In the genomic region with DNA sequence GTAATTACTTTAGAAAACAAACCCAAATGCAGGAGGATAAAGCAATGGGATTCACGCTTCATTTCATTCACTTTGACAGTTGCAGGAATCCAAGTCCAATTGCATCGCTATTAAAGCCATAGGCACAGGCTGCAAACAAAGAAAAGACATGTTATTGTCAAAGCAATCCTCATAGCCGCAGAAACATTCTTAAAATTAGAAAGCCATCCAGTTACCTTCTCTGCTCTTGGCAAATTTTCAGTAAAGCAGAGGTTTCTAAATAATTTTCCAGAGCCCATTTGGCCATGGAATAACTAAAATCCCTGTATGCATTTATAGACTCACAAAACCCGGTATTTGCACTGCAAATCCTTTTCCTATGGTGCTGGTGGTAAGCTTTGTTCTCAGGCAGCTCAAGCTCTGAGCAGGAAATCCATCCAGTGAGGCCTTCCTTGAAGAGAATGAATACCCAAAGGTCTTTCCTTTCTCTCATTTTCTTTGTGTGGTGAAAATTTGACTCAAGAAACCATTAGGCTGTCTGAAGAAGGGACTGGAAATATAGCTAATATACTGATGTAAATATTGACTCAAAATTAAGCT, we compare ENCODE assay signal across 16 mouse cellular contexts.
DNase-seq lines count a peak whose midpoint lies in the region; ATAC-seq lines count a peak whose summit lies in the region.
"Had no signal": no experiment of that assay in that cellular context is flagged by ENCODE, and none has a peak within 500 bp of the region (broad histone marks: within the 10 kb centered on the region; RNA-seq: fewer than 3 reads in every experiment).

No protein-coding gene starts in this region.

- WGBS in hindbrain, embryonic 11.5 days = 47% methylated on average over 4 of the region's 4 CpGs
- WGBS in midbrain, embryonic 13.5 days = 8% methylated on average over 4 of the region's 4 CpGs

- H3K4me1 ChIP-seq in hindbrain, embryonic 11.5 days (replicated peaks; ENCODE audit: control insufficient read depth, insufficient read depth, low read length) = no peaks in the 10 kb centered on the region
- H3K4me1 ChIP-seq in midbrain, embryonic 13.5 days (replicated peaks) = peaks cover 10% of the 10 kb centered on the region

- H3K9ac ChIP-seq in hindbrain, embryonic 11.5 days (ENCODE audit: low read depth, low read length) = no peak overlapping the region
- H3K9ac ChIP-seq in midbrain, embryonic 13.5 days (replicated peaks) = no peak overlapping the region
- H3K9ac ChIP-seq: limb, embryonic 13.5 days; liver, postnatal 0 days had no signal

- H3K27me3 ChIP-seq in hindbrain, embryonic 11.5 days (ENCODE audit: control insufficient read depth, insufficient read depth, low read length) = no peaks in the 10 kb centered on the region
- H3K27me3 ChIP-seq in midbrain, embryonic 13.5 days = no peaks in the 10 kb centered on the region
- H3K27me3 ChIP-seq: limb, embryonic 13.5 days had no signal

- no peak overlapping the region for H3K4me2 ChIP-seq in hindbrain, embryonic 11.5 days (replicated peaks; ENCODE audit: low read depth, low read length)
- no peak overlapping the region for H3K4me2 ChIP-seq in midbrain, embryonic 13.5 days (replicated peaks)
- H3K4me2 ChIP-seq: limb, embryonic 13.5 days had no signal

- no peak overlapping the region for H3K4me3 ChIP-seq in hindbrain, embryonic 11.5 days (ENCODE audit: low read depth, low read length)
- H3K4me3 ChIP-seq in midbrain, embryonic 13.5 days (replicated peaks) = no peak overlapping the region
- H3K4me3 ChIP-seq: limb, embryonic 13.5 days had no signal

- no peak overlapping the region for H3K27ac ChIP-seq in hindbrain, embryonic 11.5 days (ENCODE audit: low read depth, low read length)
- H3K27ac ChIP-seq in midbrain, embryonic 13.5 days = peak overlapping the region; percentile 71
- H3K27ac ChIP-seq: limb, embryonic 13.5 days had no signal

- peak; percentile 35 for DNase-seq in Muller cell, postnatal 12 days (ENCODE audit: inconsistent ontology term)
- peak; percentile 12 for DNase-seq in embryo, embryonic 10 days (ENCODE audit: low spot score)
- DNase-seq in hindbrain, embryonic 11.5 days (ENCODE audit: low spot score) = peak; percentile 16
- DNase-seq in spleen, postnatal 4 days (ENCODE audit: low spot score in 2 of 2) = no peak
- DNase-seq in kidney, postnatal 4 days = no peak
- DNase-seq in right cerebral cortex, adult 18-20 months = no peak
- DNase-seq in adrenal gland, adult 18-20 months (ENCODE audit: low spot score in 2 of 2) = no peak
- DNase-seq: adrenal gland, postnatal 36 days; cerebellum, postnatal 25 days; kidney, adult 2 months; kidney, postnatal 36 days; layer of hippocampus, postnatal 36 days; liver, postnatal 0 days; spleen, adult 18-20 months had no signal

- ATAC-seq in hindbrain, embryonic 11.5 days (ENCODE audit: low FRiP score) = no peak
- ATAC-seq in midbrain, embryonic 13.5 days = no peak
- ATAC-seq: liver, postnatal 0 days had no signal

- H3K9me3 ChIP-seq in hindbrain, embryonic 11.5 days (ENCODE audit: control insufficient read depth, low read length) = no peaks in the 10 kb centered on the region
- no peaks in the 10 kb centered on the region for H3K9me3 ChIP-seq in midbrain, embryonic 13.5 days
- H3K9me3 ChIP-seq: limb, embryonic 13.5 days had no signal

- H3K36me3 ChIP-seq in hindbrain, embryonic 11.5 days (ENCODE audit: control insufficient read depth, insufficient read depth, low read length) = no peaks in the 10 kb centered on the region
- H3K36me3 ChIP-seq in midbrain, embryonic 13.5 days = no peaks in the 10 kb centered on the region
- H3K36me3 ChIP-seq: limb, embryonic 13.5 days had no signal

Comparison
In these comparisons a context has a peak if more than half of its experiments do, and no peak if none do; other contexts are left out.
1. DNase-seq: peak in Muller cell, postnatal 12 days (single experiment), embryo, embryonic 10 days (single experiment) and hindbrain, embryonic 11.5 days (single experiment); none in spleen, postnatal 4 days (0 of 2), kidney, postnatal 4 days (0 of 2), right cerebral cortex, adult 18-20 months (single experiment) and adrenal gland, adult 18-20 months (0 of 2).